Mouse (Mus musculus): ENCODE data around the gene Ypel3.

The Ypel3 gene

DNA sequence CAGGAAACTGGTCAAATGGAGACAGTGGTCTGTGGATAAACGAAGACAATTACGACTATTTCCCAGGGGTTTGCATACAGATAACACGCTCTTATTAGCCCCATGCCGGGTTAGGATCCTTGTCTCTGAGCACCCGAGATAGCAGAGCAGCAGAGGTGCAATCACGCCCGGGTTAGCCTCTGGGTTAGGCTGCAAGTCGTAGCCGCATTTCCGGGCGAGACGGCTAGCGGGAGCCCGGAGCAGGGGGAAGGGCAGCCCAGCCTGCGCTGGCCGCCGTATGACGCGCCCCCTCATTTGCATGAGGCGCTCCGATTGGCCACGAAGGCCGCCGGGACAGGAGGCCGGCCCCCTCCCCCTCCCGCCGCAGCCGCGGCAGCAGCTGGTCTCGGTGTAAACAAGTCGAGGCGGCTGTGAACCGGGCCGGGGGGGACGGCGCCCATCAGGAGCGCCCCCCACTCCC lies at the start of gene Ypel3:
Ypel3 (plus strand) TSS at position 358 of the 460 bp plus-strand sequence.
- DNase-seq = peak; percentile 97

DNA sequence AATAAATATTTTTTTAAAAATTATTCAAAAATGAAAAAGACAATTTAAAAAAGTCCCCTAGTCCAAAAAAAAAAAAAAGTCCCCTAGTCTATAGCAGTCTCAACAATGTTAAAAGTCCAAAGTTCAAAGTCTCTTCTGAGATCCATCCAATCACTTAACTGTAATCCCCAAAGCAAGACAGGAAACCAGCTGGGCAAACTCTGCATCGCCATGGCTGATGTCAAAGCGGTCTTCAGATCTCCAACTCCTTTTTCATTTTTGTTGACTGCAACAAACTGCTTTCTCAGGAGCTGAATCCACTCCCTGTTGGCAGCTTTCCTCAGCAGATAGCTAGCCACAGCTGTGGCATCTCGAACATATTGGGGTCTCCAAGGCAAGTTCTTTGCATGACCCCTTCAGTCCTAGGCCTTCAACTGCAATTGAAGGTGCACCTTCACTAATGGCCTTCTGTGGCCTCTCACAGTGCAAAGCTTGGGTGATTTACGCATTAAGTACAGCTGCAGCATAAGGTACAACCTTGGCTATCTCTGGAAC lies 46.4 kb upstream of the Ypel3 start:
- DNase-seq = peak; percentile 68

DNA sequence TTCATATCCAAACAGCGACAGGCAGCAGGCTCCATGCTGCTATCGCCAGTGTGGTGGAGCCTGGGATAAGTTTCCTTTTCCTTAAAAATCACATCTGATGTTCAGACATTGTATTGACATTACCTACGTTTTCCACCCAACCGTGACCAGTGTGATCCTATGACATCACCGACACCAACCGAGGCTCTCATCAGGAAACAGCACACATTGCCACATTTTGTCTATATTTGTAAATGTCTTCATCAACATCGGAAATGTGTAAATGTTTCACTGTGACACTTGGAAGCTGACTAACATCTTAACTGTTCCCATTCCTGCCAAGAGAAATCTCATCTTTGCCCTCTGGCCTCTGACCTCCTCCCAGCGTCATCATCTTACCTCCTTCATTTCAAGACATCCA lies 40.6 kb upstream of the Ypel3 start:
- DNase-seq = no peak

DNA sequence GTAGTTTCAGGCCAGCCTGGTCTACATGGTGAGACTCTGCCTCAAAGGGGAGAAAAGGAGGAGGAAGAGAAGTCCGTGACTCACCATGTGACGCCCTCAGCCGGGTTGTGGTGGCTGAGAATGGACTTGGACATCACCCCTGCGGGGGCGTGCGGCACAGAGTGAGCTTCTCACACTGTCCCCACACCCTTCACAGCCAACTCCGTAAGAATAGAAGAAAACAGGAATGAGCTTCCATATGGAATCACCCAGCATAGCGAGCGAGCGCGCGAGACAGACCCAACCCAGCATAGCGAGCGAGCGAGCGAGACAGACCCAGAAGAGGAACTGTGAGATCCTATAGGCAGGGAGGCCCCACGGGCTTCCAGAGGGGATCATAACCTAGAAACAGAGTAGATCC lies 37.2 kb upstream of the Ypel3 start:
- no peak for DNase-seq

DNA sequence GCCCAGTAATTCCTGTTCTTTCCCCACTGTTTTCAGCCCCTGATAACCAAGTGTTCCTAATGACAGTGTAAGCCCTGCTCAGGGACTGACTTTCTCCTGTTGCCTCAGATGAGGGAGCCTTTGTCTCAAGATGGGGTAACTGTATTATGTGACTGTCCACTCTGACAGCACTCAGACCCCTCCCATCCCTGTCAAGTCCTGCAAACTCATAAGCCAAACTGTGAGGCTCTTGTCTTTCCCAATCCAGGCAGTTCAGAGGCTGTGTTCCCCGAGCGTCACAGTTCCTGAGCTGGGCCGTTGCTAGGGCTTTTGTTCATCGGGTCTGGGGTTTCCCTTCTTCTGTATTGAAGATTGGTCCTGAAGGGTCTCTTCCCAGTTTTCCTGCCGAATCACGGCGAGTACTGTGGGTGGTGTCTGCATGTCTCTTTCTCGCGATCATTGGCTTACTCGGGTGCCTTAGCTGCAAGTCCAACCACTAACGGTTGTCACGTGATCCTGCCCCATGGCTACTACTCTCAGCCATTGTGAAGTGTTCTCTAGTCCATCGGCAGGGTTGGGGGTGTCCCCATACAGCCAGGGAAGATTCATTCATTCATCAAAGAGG lies 36.5 kb upstream of the Ypel3 start:
- no peak for DNase-seq

DNA sequence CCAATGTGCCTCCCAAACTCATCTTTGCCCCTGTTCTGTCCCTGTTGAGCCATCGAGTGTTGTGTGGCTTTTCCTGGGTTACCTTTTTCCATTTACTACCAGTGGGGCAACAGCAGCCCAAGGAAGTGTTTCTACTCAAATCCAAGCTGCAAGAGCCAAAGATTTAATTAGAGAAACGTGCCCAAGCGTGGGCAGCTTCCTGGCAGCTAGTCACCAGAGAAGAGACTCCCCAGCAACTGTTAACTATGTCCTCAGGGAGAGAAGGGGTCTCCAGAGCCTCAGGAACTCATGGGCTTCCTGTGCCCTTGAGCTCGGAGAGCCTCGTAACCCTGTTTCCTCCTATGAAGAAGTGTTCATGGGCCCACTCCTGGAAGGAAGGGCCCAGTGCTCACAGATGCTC lies 35.8 kb upstream of the Ypel3 start:
- no peak for DNase-seq

DNA sequence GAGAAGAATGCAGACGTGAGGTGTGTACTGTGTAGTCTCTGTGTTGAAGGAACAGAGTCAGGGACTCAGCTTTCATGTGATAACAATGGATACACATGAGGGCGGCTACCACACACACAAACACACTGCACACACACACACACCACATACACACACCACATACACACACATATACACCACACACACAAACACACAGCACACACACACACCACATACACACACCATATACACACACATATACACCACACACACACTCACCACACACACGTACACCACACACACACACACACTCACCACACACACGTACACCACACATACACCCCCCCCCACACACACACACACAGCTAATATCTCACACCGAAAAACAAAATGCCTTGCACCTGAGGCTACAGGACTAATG lies 35.3 kb upstream of the Ypel3 start:
- DNase-seq = no peak

DNA sequence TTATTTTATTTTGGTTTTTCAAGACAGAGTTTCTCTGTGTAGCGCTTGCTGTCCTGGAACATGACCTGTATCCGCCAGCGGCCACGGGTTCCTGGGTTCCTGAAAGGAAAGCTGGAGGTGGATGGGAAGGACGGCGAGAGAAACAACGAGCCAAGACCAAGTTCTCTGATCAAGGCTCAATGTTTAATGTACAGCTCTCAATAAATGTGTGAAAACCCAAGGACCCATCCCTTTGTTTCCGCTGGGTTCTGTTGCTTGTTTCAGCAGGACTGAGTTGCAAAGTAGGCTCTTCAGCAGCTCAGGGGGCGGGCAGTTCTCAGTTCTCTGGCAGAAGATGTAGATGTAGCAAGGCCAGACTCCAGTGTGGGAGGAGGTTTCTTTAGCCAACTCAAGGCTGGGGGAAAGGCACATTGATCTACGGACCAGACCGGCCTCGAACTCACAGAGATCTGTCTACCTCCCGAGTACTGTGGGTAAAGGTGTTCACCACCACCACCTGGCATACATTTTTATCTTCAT lies 34.7 kb upstream of the Ypel3 start:
- DNase-seq = no peak

DNA sequence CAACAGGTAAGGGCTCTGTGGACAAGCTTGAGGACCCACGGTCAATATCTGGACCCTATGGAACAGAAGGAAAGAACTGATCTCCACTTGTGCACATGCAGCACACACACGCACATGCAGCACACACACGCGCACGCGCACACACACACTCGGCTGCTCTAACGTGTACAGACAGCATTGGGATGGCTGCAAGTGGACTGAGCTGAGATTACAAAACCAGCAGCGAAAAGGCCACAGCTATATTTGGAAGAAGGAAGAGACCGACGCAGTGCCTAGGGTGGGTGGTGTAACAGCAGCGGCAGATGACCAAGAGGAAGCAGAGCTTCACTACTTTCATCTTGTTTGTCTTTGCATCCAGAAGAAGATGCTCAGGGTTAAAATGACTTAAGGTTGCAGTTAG lies 30.7 kb upstream of the Ypel3 start:
- no peak for DNase-seq

DNA sequence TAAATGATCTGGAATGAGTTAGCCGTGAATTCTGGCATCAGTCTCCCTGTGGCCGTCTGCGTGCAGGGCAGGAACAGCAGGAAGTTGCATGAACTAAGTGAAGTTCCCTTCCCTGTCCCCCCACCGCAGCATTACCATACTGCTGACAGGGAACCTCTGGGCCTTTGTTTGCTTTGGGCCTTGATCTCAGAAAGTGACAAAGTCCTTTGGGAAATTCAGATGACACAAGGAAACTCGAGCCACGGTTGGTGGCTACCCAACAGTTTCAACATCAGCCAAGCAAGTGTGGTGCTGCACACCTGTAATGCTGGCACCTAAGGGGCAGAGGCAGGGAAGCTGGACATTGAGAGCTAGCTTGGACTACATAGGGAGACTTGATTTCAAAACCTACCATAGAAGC lies 30.0 kb upstream of the Ypel3 start:
- no peak for DNase-seq

DNA sequence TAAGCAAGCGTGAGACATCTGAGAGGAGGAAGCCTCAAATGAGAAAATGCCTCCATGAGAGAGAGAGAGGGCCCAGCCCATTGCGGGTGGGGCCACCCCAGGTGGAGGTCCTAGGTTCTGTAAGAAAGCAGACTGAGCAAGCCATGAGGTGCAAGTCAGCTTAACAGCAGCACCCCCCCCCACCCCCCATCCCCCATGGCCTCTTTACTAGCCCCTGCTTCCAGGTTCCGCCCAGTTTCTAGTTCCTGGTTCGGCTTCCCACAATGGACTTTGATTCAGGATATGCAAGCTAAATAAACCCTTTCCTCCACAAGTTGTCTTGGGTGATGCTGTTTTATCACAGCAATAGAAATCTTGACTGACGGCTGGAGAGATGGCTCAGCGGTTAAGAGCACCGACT lies 27.9 kb upstream of the Ypel3 start:
- no peak for DNase-seq

DNA sequence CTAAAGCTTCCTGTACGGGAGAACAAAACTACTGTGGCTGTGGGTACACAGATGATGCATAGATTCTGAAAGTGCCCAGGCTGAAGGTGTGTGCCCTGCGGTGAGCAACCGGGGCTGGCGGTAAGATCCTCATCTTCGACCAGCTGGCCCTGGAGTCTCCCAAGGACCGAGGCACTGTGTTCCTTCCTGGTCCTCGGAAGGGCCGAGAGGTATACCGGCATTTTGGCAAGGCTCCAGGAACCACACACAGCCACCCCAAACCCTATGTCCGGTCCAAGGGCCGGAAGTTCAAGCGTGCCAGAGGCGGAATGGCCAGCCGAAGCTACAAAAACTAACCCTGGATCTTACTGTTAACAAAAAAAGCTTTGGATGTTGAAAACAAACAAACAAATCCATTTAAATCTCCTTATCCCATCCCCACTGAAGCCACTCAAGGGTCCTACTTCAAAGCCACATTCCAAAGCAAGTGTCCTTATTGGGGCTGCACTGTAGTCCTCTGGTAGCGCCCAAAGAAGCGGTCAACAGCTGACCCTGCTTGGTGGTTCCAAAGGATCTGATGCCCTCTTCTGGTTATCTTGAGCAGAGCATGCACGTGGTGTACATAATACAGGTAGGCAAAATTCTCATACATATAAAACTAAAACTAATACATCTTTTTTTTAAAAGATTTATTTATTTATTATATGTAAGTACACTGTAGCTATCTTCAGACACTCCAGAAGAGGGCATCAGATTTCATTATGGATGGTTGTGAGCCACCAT lies 27.0 kb upstream of the Ypel3 start:
- no peak for DNase-seq

DNA sequence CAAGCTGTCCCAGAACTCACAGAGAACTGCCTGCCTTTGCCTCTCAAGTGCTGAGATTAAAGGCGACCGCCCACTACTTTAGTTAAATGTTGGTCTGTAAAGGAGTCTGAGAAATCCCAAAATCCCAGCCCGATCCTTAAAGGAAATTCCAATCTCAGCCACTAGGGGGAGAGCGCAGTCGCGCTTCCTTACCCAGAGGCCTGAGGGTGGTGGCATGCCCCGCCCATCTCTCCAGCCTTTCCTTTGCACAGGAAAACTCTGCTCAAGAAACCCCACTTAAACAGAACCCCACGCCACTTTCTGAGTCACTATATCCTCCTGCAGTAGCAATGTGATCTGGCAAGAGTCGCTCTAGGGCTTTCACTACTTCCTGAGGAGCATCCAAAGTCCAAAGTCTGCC lies 21.9 kb upstream of the Ypel3 start:
- peak; percentile 93 for DNase-seq

DNA sequence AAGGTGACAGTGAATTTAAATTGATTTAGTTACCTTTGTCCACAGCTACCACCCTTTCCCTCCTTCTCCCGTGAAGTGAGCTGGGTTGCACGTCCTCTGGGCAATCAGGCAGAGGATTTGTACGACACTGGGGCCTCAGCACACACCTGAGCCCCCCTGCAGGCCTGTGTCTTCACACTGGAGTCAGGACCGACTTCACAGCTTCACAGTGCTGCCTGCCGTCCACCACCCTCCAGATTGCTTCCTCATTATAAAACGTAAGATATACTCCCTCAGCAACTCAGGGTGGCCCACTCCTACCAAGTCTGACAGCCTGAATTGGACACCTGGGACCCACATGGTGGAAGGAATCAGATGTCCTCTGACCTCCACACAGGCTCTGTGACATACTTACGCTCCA lies 18.2 kb upstream of the Ypel3 start:
- DNase-seq = no peak

DNA sequence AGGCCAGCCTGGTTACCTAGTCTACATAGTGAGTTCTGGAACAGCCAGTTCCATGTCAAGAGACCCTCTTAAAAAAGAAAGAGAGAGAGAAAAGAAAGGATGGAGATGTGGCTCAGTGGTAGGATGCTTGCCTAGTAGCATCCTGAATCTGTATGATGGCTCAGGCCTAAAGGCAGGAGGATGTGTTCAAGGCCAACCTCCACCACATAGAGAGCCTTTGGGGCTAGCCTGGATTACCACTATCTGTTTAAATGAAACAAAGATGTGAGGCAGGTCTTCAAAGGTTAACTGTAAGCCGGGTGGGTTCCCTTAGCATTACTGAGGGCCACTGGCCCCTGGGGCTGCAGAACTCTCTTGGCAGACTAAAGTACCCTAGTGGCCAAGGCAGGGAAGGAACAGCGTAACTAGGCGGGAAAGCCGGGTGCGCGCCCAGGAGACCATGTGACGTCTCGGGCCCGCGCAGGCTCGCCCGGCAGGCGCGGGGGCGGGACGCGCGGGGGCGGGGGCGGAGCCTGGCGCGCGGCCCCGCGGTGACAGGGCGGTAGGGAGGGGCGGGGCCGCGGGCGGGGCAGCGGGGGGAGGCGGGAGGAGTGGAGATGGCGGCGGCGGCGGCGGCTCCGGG lies 17.6 kb upstream of the Ypel3 start, which contains the start of gene Mapk3:
Mapk3 (plus strand) TSS at position 552 of the 622 bp plus-strand sequence.
- DNase-seq = peak; percentile 94

DNA sequence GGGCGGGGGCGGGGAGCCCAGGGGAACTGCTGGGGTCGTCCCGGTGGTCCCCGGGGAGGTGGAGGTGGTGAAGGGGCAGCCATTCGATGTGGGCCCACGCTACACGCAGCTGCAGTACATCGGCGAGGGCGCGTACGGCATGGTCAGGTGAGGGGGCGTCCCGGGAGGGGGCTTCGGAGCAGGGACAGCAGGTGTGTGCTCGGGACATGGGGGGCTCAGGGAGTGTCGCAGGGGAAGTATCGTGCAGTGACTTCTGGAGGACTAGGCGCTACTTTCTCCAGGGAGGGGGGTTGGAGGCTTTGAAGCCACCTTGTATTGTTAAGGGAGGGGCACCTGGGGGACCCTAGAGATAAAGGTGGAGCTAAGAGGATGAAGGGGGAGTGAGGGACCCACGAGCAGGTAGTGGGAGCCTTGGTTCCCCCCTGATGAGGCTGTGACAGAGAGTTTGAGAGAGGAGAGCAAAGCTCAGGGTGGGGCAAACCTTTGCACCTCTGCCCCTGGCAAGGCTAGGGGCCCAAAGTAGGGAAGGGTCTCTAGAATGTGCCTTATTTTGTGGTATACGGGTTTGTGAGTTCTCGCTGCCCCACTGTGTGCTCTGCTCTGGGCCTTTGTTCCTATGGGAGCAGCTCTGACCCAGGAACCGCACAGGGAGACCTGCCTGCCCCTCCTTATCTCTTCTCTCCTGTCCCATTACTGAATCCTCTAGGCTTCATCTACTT lies 16.9 kb upstream of the Ypel3 start:
- DNase-seq = no peak

DNA sequence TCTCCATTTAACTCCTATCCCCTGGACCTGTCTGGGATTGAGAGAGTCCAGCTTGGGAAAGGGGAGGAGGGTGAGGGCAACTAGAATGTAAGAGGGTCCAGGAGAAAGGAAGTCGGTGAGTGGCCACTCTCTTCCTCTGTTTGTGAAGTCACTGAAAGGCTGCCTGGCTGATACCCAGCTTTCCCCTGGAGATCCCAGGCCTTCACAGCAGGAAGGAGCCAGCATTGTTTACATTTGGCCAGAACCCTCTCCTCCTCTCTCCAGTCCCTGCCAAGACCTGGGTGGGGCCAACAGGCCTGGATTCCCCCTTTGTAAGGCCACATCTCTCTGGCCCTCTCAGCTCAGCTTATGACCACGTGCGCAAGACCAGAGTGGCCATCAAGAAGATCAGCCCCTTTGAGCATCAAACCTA lies 16.4 kb upstream of the Ypel3 start:
- DNase-seq = peak; percentile 97

DNA sequence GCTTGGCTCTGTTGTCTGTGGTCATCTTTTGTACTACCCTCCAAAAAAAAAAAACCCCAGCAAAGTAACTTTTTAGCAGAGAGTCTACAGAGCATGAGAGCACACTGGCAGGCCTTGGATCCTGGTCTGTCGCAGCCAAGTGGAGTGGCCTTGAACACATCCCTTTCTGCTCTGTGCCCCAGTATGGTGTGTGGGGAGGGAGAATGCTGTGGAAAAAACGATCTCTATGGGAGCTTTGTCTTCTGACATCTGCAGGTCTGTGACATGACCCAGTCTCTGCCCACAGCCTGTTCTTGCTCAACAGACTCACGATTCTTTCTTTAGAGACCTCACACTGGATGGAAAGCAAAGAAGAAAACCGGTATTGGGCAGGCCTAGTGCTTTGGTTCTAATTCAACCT lies 15.8 kb upstream of the Ypel3 start:
- DNase-seq = no peak

DNA sequence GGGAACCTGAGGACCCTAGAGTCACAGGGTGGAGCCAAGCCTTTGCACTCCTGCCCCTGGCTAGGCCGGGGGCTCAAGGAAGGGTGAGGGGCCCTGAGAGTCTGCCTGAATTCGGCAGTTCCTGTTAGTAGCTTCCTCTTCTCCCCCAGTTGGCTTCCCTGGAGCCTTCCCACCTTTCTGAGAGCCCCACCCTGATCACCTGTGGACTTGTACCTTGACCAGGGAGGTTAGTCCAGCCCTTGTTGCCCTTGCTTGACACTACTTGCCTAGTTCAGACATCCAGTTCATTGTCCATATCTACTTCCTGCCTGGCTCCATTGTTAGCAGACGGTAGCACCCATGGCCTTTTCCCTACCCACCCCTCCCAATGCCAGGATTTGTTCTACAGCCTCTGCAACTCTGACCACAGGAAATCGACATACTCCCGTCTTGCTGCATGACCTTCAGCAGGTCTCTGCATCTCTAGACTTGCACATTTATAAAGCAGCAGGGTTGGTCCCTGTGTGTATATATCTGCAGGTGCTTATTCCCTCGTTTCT lies 15.2 kb upstream of the Ypel3 start:
- DNase-seq = no peak

DNA sequence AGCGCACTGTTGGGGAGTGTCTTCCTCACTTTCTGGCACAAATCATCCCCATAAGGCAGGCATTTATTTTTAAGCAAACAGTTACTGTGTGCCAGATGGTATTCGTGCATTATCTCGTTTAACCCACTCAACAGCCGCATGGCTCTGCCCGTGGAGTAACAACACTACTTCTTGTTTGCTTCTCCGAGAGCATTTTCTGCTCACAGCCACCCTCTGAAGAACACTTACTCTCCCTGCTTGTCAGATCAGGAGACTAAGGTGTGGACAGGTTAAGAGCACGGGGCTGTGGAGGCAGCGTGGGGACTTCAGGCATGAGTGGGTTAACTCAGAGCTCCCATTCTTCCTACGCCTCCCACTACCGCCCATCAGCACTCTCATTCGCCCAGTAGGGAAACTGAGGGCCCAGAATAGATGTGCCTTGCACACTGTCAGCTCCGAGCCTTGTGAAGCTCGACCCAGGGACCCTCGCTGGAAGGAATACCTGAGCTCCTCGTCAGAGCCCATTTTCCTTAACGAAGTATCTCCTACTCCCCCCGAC lies 14.2 kb upstream of the Ypel3 start:
- no peak for DNase-seq

DNA sequence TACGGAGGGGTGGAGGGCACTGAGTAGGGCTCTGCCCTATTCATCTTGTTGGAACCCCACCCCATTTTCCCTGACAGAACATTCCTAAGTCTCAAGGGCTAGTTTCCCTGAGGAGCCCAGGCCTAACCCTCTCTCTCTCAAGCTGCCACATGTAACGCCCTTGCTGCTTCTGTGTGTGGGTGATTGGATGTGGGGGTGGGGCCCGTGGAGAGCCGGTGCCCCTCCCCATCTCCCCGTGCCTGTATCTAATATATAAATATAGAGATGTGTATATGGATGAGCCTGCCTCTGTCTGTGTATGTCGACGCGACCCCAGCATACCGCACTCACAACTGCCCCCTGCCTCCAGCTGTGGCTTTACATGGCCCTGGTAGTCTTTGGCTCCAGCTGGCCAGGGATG lies 11.2 kb upstream of the Ypel3 start:
- no peak for DNase-seq

DNA sequence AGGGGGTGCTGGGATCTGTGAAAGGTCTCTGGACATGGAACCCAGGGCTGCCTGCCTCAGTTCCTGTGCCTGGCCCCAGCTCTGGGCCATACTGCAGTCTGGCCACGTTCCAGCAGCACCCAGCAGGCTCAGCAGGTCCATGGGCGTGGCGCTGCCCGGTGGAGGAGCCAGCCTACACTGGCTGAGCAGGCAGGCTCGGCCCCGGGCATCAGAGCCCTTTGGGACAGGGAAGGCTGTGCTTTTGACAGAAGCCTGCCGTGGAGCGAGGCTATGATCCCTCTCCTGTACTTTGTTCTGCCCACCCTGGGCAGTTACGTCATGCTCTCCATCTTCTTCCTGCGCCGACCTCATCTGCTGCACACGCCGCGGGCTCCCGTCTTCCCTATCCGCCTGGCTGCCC lies 10.6 kb upstream of the Ypel3 start, which contains the start of gene Gdpd3:
Gdpd3 (plus strand) TSS at position 134 of the 400 bp plus-strand sequence.
- no peak for DNase-seq

Measured in lung, postnatal 10 days (tissue).